Mouse (Mus musculus) T-helper 2 cell (primary cell): ENCODE data around the gene Znrf2.

Experiments
- in situ Hi-C: fragments of 300-600 bp; cut with MboI, MseI; formaldehyde crosslinking; loops from one replicate; pipeline ENCODE4 v1.15.1; 2025; ENCODE audit warnings: high pct_unique_total_duplicates

Gene Znrf2

DNA sequence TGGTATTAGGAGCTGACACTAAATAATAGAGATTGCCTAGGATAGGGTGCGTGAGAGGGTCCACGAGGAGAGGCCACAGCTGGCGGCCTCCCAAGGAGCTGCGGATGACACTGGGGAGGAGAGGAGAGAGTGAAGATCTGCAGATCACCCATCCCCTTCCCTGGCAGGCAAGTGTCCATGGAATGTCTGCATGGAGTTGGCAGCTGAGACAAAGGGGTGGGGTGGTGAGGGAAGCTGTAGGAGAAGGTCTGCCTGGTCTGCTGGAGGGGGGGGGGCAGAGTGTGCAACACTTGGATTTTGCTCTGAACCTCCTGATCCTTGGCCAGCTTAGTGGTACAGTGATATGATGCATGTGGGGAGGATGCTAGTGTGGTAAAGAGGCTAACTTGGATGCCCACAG, 98.3 kb downstream of the Znrf2 start:
- in situ Hi-C loops: no loop called here

DNA sequence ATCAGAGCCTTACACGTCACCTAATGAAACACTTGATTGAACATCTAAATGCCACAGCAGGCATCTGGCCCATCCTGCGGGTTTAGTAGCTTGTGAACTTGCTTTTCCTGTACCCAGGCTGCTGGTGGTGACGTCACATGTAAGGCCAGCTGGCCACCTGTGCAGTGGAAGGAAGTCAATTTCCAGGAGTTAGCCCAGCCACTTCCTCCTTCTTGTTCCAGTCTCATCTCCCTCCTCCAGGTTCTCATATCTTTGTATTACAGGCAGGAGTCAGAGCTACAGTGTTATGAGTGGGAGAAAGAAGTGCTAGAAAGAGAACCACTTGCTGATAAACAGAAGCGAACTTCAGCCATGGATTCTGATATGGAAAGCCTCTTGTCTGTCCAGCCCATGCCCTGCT, 99.4 kb downstream of the Znrf2 start:
- in situ Hi-C loops: no loop called here

DNA sequence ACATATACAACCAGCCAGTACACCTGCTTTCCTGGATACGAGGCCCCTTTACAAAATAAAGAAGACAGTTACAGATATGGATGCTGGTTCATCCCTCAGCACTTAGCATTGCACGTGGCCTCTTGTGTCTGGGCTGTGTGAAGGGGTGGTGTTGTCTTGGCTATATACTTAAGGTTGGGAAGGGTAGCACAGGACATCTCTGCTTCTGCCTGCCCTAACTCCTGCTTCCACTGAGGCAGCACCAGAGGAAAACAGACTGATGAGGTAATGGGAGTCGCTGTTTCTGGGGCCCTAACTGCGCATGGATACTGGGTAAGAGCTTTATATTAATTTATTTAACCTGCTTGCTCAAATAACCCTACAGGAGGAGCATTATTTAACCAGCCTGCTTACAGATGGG, 100.2 kb downstream of the Znrf2 start:
- in situ Hi-C loops: no loop called here

DNA sequence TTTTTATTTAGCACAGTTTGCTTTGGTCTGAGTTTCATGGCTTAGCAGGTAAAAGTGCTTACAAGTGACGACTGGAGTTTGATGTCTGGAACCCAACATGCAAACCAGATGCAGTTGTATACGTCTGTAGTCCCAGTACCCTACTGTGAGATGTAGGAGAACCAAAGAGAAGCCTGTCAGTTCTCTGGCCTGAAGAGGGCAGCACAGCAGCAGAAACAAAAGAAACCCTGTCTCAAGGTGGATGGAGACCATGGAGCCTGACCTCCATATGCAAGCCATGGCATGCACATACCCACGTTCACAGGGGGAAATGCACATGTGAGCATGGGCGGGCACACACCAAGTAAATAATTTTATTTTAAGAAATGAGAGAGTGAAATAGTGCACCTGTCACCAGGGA, 100.8 kb downstream of the Znrf2 start:
- in situ Hi-C loops: no loop called here

DNA sequence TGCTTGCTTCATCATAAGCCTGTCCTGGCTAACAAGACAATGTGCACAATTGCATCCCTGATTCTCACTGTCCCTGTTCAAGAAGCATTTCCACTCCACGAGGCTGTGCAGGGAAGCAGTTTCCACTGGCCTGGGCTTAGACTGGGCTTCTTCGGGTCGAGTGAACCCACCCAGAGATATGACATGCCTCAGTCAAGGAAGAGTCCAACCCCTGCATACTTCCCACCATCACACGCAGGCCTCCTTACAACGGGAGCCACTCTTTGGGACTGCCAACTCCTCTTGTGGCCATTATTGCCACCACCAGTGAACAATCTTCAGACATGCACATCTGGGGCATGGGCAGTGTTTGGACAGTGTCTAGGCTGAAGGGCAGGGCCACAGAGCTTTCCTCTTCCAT, 101.8 kb downstream of the Znrf2 start:
- in situ Hi-C loops: no loop called here

DNA sequence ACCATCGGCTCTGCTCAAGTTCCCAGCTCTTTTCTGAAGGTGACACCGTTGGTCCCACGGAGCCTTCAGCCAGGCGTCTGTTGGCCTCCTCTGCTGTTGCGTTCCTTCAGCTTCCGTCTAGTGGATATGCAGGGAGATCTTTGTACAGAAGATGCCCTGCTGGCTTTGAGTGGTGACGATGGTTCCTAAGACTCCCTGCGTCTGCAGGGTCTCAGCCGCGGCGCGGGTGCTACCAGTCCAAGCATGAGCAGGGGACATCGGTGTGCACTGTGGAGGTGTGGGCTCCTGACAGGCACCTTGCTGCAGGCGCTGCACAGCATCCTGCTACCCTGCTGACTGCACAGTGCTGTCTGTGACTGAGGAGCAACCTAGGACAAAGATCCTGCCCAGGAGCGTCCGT, 107.8 kb downstream of the Znrf2 start:
- in situ Hi-C loops: no loop called here

DNA sequence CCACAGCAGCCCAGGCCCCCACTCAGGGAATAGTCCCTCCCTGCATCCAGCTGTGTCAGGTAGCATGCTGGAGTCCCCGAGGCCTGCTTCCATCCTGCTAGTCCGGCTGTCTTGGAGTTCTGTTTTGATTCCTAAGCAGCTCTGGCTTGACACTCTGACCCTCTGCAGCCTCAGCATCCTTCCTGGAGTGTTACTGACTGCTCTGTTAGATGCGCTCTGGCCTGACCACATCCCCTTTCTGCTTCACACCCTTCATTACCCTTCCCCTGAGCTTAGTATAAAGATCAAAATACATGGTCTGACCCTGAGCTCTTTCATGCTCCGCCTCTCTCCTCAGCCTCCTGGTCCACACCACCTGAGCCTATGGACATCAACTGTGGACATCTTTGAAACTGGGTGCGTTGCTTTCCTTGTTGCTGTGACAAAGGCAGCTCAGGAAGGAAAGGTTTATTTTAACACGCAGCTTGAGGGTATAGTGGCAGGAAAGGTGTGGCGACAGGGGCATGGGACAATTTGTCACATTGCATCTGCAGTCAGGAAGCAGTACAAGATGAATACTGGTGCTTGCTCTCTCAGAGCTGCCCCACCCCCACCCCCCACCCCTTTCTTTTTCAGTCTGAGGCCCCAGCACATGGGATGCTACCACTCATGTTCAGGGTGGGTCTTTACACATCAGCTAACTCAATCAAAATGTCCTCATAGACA, 109.2 kb downstream of the Znrf2 start:
- in situ Hi-C loops: no loop called here

DNA sequence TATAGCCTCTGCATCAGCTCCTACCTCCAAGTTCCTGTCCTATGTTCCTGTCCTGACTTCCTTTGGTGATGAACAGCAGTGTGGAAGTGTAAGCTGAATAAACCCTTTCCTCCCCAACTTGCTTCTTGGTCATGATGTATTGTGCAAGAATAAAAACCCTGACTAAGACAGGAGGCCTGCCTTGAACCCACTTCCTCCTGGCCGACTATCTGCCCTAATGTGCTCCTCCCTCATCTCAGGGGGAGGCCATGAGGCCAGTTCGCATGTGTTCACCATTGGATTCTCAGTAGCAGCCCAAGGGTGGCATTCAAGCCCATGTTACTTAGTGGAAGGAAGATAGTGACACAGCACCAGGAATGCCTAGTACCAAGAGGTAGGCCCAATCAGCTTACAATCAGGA, 110.2 kb downstream of the Znrf2 start:
- in situ Hi-C loops: no loop called here

DNA sequence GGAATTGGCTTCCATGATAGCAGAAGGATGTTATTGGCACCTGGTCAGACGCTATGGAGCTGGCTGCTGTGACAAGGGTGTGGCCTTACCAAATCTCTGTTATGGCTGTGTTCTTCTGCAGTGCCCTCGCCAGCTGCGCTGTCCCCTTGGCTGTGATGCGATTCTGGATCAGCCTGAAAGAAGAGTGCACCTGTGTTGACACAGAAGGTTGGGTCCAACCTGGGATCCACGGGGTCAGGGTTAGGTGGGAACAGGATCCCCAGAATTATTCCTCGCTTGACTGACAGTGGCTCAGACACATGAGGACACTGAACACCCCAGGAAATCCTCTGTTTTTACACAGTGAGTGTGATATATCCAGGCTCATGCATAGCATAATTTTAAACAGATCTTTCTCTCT, 111.2 kb downstream of the Znrf2 start:
- in situ Hi-C loops: no loop called here

DNA sequence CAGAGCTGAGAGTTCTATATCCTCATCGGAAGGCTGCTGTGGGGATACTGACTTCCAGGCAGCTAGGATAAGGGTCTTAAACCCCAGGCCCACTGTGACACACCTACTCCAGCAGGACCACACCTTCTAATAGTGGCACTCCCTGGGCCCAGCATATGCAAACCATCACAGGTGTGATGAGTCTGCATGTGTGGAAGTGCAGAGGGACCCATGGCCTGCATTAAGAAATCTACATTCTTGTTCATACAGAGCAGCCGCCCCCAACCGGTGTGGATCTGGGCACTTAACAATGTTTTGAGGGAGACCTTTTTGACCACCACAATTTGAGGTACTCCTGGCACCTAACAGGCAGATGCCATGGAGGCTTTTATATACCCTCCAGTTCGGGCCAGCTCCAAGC, 114.9 kb downstream of the Znrf2 start:
- in situ Hi-C loops: no loop called here

DNA sequence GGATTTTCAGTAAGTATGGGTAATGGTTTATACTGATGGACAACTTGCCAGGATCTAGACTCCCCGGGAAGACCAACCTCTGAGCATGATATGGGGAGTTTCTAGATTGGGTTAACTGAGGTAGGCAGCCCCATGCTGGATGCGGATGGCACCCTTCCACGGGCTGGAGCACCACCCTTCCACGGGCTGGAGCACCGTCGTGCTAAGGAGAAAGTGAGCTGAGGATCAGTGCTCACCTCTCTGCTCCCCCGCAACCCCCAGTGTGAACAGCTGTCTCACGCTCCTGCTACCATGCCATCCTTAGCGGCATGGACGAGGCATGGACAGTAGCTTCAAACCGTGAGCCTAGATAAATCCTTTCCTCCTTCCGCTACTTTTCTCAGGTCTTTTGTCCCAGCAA, 115.8 kb downstream of the Znrf2 start:
- in situ Hi-C loops: no loop called here

DNA sequence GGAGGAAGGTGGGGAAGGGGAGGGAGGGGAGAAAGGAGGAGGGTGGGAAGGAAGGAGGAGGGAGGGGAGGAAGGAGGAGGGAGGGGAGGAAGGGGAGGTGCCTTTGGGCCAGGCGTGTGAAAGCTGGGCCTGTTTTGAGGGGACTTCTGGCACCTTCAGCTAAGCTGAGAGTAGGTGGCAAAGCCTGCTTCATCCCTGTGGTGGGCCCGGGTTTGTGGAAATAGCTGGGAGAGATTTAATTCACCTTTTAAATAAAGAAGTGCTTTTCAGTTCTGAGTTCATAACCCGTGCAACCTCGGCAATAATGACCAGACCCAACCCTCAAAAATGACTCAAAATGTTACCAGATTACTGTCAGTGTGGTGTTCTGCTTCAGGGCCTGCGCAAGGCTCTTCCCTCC, 116.5 kb downstream of the Znrf2 start:
- in situ Hi-C loops: no loop called here

DNA sequence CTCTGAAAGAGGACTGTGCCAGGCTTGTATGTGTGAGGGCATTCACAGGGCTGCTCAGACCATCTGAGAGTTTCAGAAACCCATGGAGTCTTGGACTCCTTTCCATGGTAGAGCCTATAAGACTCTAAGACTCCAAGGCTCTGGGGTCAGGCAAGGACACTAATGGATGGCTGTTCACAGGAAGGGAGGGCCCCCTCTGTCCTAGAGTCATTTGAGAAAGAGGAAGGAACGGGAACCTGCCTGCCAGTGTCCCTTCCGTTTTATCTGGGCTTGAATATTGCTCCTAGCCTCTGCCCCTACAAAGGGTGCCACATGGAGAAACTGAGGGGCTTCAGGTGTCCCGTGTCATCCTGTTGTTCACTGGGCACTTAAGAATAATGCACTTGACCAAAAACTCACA, 117.2 kb downstream of the Znrf2 start:
- in situ Hi-C loops: no loop called here

DNA sequence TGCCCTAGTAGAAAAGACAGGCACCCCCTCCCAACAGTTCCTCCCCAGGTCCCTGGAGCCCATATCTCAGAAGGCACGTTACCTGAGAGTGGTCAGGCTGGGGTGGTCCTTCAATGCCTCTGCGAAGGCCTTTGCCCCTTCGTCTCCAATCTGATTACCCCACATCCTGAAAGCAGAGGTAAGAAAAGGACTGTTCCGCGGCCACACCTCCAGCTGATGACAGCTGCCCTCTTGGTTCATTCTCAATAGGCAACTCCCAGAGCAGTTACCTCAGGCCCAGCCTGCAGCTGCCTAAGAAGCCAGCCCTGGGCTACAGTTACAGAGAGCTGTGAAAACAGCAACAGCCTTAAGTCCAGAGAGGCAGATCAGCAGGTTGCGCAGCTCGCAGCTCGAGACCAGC, 117.6 kb downstream of the Znrf2 start:
- in situ Hi-C loops: no loop called here

DNA sequence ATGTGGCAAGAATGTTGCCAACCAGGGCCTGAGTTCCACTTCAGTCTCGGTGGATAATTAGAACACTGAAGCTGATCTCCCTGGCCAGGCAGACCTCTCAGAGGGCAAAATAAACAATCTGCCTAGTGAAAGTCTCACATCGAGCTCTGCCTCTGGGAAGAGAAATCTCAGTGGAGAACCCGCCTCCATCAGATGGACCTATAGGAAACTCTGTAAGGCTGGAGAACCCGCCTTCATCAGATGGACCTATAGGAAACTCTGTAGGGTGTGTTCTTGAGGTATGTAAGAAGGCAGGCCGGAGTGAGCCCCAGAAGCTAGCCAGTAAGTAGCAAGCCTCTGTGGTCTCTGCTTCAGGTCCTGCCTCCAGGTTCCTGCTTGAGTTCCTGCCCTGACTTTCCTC, 118.2 kb downstream of the Znrf2 start:
- in situ Hi-C loops: no loop called here

DNA sequence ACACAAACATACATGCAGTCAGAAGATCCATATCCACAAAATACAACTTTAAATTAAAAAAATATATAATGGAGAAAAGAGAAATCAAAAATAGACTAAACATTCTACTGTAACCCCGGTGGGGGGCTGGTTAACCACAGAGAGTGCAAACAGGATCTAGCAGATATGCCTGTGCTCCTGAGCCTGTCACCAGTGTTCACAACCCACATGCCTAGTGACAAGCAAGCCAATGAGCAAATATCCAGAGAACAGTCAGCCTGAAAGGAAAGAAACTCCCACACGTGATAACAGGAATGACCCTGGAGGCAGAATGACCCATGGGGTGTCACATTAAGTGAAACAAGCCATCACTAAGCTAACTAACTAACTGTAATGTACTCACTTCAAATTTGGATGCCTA, 119.8 kb downstream of the Znrf2 start:
- in situ Hi-C loops: no loop called here

DNA sequence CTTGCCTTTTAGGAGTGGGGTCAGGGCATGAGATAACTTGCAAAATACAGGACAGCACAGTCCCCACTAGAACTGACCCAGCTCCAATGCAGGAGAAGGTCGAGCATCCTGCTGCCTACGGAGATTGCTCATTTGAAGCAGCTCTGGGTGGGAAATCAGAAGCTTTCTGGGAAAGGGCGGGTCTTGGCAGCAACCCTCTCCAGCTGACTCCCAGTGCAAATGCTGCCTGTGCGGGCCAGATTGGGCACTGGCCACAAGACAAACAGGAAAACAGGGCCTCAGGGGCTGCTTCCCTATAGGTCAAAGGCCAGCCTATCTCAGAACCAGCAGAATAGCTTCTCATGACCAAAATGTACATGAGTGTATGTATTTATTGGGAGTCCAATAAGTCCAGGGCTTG, 122.9 kb downstream of the Znrf2 start:
- in situ Hi-C loops: no loop called here

DNA sequence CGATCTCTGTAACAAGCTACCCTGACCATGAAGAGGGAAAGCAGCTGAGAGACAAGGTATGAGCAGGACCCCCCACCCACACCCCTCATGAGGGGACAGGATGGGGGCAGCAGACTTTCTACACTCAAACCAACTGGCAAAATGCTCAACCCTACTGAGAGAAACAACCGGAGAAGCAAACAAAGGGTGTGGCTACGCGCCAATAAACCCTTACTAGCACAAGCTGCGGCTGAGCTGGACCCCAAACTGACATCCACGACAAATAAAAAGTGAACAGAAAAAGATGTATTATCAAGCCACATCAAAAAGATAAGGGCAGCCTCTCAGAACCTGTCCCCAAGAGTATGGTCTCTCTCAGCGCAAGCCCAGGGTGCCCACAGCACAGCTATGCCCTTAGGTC, 123.4 kb downstream of the Znrf2 start:
- in situ Hi-C loops: no loop called here

DNA sequence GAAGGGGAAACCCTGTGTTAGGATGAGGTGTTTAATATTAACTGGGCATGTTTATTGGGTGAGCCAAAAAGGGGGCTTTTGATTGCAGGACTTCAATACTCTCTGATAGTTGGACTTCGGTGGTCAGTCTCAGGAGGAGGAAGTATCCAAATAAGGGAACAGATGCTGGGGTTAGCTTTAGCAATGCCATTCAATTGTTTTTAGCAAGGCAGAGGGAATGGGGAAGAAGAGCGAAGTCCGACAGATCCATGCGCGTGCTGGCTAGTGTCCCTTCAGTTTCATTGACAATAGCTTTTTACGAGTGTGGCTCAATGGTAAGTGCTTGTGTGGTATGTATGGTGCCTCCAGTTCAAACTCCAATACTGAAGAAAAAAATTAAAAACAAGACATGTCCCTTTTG, 124.4 kb downstream of the Znrf2 start:
- in situ Hi-C loops: no loop called here
